Mouse (Mus musculus) urinary bladder, adult 2 months (tissue): ENCODE measurements around the gene Riox1. TPM values are rescaled to one million over a fixed set of nuclear protein-coding genes. Genes with fewer than 3 reads are reported as not detected.

Experiments
- polyA plus RNA-seq: library from polyadenylated mRNA; depleted of rRNA; stranded (reverse); fragments of >200 nt; gene quantifications from 2 replicates; pipeline ENCODE4 v1.2.3, GENCODE M21; 2012; rRNA removed

Riox1 gene
- polyA plus RNA-seq, 1 experiment = 9.2 TPM

Other genes starting within 250 kb of the Riox1 start
- gene Papln, start 187.0 kb upstream of the Riox1 start, polyA plus RNA-seq = 2.1 TPM in 2 replicates
- 50.7 and 59.7 TPM in 2 replicates for gene Numb, start 28.7 kb upstream of the Riox1 start, polyA plus RNA-seq
- not detected in 2 replicates for gene Heatr4, start 34.2 kb downstream of the Riox1 start, polyA plus RNA-seq
- gene Acot2, start 37.3 kb downstream of the Riox1 start, polyA plus RNA-seq = 13.2 and 13.8 TPM in 2 replicates
- gene Acot1, start 58.9 kb downstream of the Riox1 start, polyA plus RNA-seq = 32.9 and 36.7 TPM in 2 replicates
- 0.72 and 0.74 TPM in 2 replicates for gene Acot4, start 87.8 kb downstream of the Riox1 start, polyA plus RNA-seq
- gene Gm49366, start 88.3 kb downstream of the Riox1 start, polyA plus RNA-seq = not detected in 2 replicates
- not detected in 2 replicates for gene Acot3, start 101.5 kb downstream of the Riox1 start, polyA plus RNA-seq
- 0.06 and 0.15 TPM in 2 replicates for gene Acot5, start 118.7 kb downstream of the Riox1 start, polyA plus RNA-seq
- gene Acot6, start 150.0 kb downstream of the Riox1 start, polyA plus RNA-seq = 5.2 and 5.6 TPM in 2 replicates
- gene Dnal1, start 163.8 kb downstream of the Riox1 start, polyA plus RNA-seq = 7.7 and 10.0 TPM in 2 replicates
- 0.19 and 0.34 TPM in 2 replicates for gene Pnma1, start 197.9 kb downstream of the Riox1 start, polyA plus RNA-seq